ENCODE assay signal across 17 mouse cellular contexts in the genomic region with DNA sequence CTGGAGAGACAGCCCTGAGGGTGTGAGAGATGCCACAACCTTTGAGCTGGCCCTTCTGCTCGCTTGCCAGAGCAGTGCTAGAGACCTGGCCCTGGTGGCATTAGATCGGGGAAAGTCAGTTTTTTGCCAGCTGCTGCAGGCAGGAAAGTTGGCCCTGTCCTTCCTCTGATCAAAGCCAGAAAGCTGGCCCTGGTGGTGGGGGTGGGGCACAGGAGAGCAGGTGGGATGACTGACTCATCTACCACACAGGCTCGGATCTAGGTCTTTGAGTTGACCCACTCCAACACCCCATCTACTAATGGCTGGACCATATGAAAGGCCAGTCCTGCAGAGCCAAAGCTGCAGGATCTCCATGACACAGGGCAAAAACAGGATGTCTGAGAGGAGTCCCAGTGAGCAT.
DNase-seq lines count a peak whose midpoint lies in the region.
"Had no signal": no experiment of that assay in that cellular context is flagged by ENCODE, and none has a peak within 500 bp of the region (broad histone marks: within the 10 kb centered on the region; RNA-seq: fewer than 3 reads in every experiment).

No protein-coding gene starts in this region.

- peak; percentile 30 to 66 for DNase-seq in cerebellum, postnatal 14 days
- DNase-seq in cerebellum, adult 11 months, result no peak
- DNase-seq in 3134 (ENCODE audit: extremely low read depth, insufficient read length, low spot score) (peak; percentile 34), 3T3-L1 (ENCODE audit: low read depth, low spot score) (peak; percentile 47)
- peak; percentile 42 for DNase-seq in brain, adult 2 months (ENCODE audit: low read depth, low spot score)
- no peak for DNase-seq in spleen, postnatal 14 days (ENCODE audit: low spot score in 2 of 2)
- no peak for DNase-seq in retina, embryonic 14.5 days (ENCODE audit: low spot score)
- DNase-seq: adrenal gland, adult 2 months; adrenal gland, postnatal 36 days; gastrocnemius, postnatal 25 days; heart, adult 11 months; kidney, adult 18-20 months; kidney, postnatal 36 days; liver, embryonic 13.5 days; lung, adult 18-20 months; right cerebral cortex, postnatal 4 days; thymus, postnatal 14 days had no signal

Comparison
In these comparisons a context has a peak if more than half of its experiments do, and no peak if none do; other contexts are left out.
1. DNase-seq: peak in cerebellum, postnatal 14 days (2 of 2), 3134 (single experiment), 3T3-L1 (single experiment) and brain, adult 2 months (single experiment); none in cerebellum, adult 11 months (single experiment), spleen, postnatal 14 days (0 of 2) and retina, embryonic 14.5 days (single experiment).